Mouse (Mus musculus) neural tube, embryonic 12.5 days (tissue): ENCODE measurements around the gene Med25. TPM values are rescaled to one million over a fixed set of nuclear protein-coding genes. Genes with fewer than 3 reads are reported as not detected.

Experiments used
- ATAC-seq: fragments of 200-750 bp; cut with Nextera tagmentation; 2 replicates; pipeline ENCODE4 v1.8.0; 2017; ENCODE audit warnings: low read depth, mild to moderate bottlenecking, moderate TSS enrichment, moderate library complexity; ENCODE audit not compliant: low FRiP score
- H3K27ac ChIP-seq: fragments of 300-500 bp; sonication (generic); 2 replicates; pipeline ENCODE4 v1.5.1; 2016
- H3K27me3 ChIP-seq: fragments of 300-500 bp; sonication (generic); replicated peaks from 2 replicates; pipeline ENCODE4 v1.6.1; 2016; ENCODE audit warnings: mild to moderate bottlenecking
- H3K36me3 ChIP-seq: fragments of 300-500 bp; sonication (generic); 2 replicates; pipeline ENCODE4 v1.6.1; 2016; ENCODE audit warnings: mild to moderate bottlenecking
- H3K4me1 ChIP-seq: fragments of 300-500 bp; sonication (generic); 2 replicates; pipeline ENCODE4 v1.6.1; 2016
- H3K4me2 ChIP-seq: fragments of 300-500 bp; sonication (generic); replicated peaks from 2 replicates; pipeline ENCODE4 v1.6.1; 2016; ENCODE audit warnings: mild to moderate bottlenecking
- H3K4me3 ChIP-seq: fragments of 300-500 bp; sonication (generic); 2 replicates; pipeline ENCODE4 v1.5.1; 2016
- H3K9ac ChIP-seq: fragments of 300-500 bp; sonication (generic); 2 replicates; pipeline ENCODE4 v1.6.1; 2016; ENCODE audit warnings: mild to moderate bottlenecking
- H3K9me3 ChIP-seq: fragments of 300-500 bp; sonication (generic); 2 replicates; pipeline ENCODE4 v1.6.1; 2016; ENCODE audit warnings: mild to moderate bottlenecking
- WGBS: fragments of 180-500 bp; shearing (Covaris S2); methylation state at CpG from one replicate; pipeline ENCODE4 v1.1.7; 2016; 5-methylcytosine and 5-hydroxymethylcytosine counted together
- polyA plus RNA-seq: library from polyadenylated mRNA; unstranded; fragments of >200 nt; fragmentation: Nextera tagmentation; extraction: Ambion mirVana; gene quantifications from 2 replicates; pipeline ENCODE4 v1.2.1, GENCODE M21; 2016

Med25 gene
- polyA plus RNA-seq, 1 experiment from 2014 or later: 156 TPM

DNA sequence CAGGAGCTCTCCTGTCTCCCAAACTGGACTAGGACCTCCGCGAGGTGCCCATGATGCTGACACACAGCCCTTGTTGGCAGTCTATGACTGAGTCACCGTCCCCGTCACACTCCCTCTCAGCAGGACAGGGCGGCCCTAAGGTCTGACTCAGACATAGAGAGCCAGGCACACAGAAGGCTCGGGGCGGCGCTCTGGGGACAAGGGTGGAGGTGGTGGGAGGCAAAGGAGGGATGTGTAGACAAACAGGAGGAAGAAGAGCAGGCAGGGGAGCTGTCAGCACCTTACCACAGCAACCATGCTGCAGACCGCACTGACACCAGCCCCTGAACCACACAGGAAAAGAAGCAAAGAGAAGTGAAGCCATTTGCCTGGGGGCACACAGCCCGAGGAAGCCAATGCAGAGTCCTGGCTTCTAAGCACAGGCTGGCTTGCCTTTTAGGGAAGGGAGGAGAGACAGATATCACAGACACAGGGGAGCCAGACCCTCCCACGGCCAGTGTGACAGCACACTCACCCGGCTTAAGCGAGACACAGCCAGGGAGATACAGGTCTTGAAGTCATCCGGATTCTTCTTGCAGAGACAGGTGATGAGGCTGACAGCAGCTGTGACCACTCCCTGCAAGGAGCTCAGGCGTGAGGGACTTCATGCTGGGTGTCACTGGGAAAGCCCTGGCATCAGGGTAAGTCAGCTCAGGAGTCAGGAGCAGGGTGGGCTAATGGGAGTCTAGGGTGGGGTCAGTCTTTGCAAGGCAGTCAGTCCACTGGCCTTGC, 16.4 kb upstream of the Med25 start:
- Histone ChIP-seq H3K4me1 (no peaks in the 10 kb centered on the region), H3K4me3 (no peak overlapping the region), H3K9me3 (no peaks in the 10 kb centered on the region), H3K9ac (no peak overlapping the region), H3K27me3 (no peaks in the 10 kb centered on the region), H3K27ac (no peak overlapping the region), H3K4me2 (no peak overlapping the region), H3K36me3 (peaks cover 90% of the 10 kb centered on the region)
- ATAC-seq: no peak
- WGBS: 92% methylated on average over 15 of the region's 15 CpGs

- Histone ChIP-seq H3K4me3 (no peak overlapping the region), H3K9ac (no peak overlapping the region), H3K27ac (no peak overlapping the region), H3K4me2 (no peak overlapping the region), H3K4me1 (peaks cover 11% of the 10 kb centered on the region), H3K27me3 (no peaks in the 10 kb centered on the region), H3K36me3 (peaks cover 94% of the 10 kb centered on the region), H3K9me3 (no peaks in the 10 kb centered on the region)
- no peak for ATAC-seq
- WGBS: 95% methylated on average over 20 of the region's 20 CpGs
Observed at GRCm38 (mm10) chr7:44905430-44905829, 12.9 kb upstream of the Med25 start.

DNA sequence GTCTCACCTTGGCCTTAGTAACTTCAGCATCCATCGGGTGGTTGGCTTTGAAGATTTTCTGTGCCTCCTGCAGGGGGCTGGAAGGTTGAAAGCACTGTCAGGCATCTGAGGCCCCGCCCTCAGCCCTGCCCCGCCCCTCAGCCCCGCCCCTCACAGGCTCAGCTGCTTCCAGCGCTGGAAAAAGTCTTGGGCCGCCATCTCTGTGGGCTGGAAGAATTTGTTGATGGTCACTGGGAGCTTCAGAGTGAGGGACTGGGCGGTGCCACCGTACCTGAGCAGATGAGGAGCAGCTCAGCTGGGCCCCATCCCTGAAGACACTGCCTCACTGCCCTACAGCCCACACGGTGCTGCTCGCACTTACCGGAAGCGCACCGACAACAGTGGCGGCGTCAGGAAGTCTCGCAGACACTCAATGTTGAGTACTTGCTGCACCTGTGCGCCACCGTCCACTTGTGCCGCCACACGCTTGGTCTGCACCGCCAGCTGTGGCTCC, 8.8 kb upstream of the Med25 start:
- 0 out of 2 replicates have a peak overlapping the region, but pooled peaks have one; percentile 20 for H3K4me3 ChIP-seq

DNA sequence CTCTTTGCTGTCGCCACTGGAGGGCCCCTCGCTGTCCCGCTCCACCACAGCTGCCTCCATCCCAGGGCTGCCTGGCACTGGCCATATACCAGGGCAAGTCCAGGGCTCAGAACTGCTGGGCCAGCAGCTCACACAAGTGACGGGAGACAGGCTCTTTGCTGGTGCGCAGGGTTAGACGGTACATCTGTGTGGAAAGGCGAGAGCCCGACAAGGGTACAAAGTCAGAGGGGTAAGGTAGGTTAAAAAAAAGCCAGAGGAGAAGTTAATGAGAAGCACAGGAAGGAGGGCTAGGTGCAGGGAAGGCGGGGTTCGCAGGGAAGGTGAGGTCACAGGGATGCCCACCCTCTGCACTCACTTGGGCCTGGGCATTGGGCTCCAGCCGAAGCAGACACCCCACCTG, 8.1 kb upstream of the Med25 start:
- no peak for ATAC-seq
- no peak overlapping the region for H3K4me2 ChIP-seq
- peaks cover 68% of the 10 kb centered on the region for H3K36me3 ChIP-seq
- H3K27me3 ChIP-seq: no peaks in the 10 kb centered on the region
- no peak overlapping the region for H3K4me3 ChIP-seq
- peaks cover 34% of the 10 kb centered on the region for H3K4me1 ChIP-seq
- WGBS: 93% methylated on average over 11 of the region's 11 CpGs
- no peak overlapping the region for H3K9ac ChIP-seq
- H3K9me3 ChIP-seq: no peaks in the 10 kb centered on the region
- no peak overlapping the region for H3K27ac ChIP-seq

More for the DNA sequence above, 8.8 kb upstream of the Med25 start:
- Histone ChIP-seq H3K4me2 (peak overlapping the region; percentile 51), H3K9ac (peak overlapping the region; percentile 5; the same call in 1 of the 2 replicates), H3K27me3 (no peaks in the 10 kb centered on the region), H3K27ac (no peak overlapping the region), H3K36me3 (peaks cover 74% of the 10 kb centered on the region), H3K4me1 (peaks cover 33% of the 10 kb centered on the region), H3K9me3 (no peaks in the 10 kb centered on the region)
- ATAC-seq: no peak
- 23% methylated on average over 21 of the region's 21 CpGs for WGBS

- H3K36me3 ChIP-seq: peaks cover 48% of the 10 kb centered on the region
- peaks cover 47% of the 10 kb centered on the region for H3K4me1 ChIP-seq
- no peak overlapping the region for H3K27ac ChIP-seq
- 0 out of 2 replicates have a peak overlapping the region, but pooled peaks have one; percentile 12 for H3K4me2 ChIP-seq
- no peaks in the 10 kb centered on the region for H3K27me3 ChIP-seq
- no peak overlapping the region for H3K9ac ChIP-seq
- no peak overlapping the region for H3K4me3 ChIP-seq
- H3K9me3 ChIP-seq: no peaks in the 10 kb centered on the region
- WGBS: 40% methylated on average over 19 of the region's 19 CpGs
- no peak for ATAC-seq
Observed at GRCm38 (mm10) chr7:44898607-44899006, 6.1 kb upstream of the Med25 start.

- WGBS: 42% methylated on average over 10 of the region's 10 CpGs
- Histone ChIP-seq H3K9ac (peak overlapping the region; percentile 64), H3K4me3 (peak overlapping the region; percentile 57), H3K4me2 (peak overlapping the region; percentile 83), H3K27ac (no peak overlapping the region), H3K4me1 (peaks cover 51% of the 10 kb centered on the region), H3K36me3 (peaks cover 27% of the 10 kb centered on the region), H3K27me3 (no peaks in the 10 kb centered on the region), H3K9me3 (no peaks in the 10 kb centered on the region)
- no peak for ATAC-seq
Observed at GRCm38 (mm10) chr7:44896499-44896898, 4.0 kb upstream of the Med25 start.

DNA sequence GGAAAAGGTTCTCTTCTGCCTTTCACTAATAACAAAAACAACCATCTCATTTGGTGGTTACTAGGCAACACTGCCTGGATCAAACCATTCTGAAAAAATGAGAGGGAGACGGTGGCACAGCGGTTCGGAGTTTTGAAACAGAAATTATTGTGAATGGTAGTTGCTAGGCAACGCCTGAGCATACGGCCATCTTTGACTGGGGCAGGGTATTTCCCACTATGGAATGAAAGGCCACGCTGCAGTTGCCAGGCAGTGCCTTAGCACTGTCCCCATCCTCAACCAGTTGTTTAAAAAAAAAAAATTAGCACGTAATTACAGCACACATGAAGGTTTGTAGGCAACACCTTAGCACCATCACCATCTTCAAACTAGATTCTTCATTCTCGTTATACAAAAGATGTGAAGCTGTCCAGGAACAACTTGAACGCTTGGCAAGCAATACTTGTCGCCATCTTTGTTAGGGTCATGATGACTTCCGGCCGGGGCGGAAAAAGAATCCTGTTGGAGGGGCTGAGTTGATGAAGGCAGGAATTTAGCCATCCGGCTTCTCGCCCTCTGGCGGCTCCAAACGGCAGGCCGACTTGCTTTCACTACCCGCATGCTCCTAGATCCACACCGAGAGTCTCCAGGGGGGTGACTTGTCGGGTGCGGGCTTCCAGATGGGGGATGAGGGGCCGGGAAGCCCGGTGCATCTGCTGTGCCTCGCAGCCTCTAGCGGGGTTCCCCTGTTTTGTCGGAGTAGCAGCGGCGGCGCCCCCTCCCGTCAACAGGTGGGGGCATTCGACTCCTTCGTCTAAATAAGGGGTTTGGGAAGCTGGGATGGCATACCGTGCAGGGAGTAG, 3.3 kb upstream of the Med25 start, which contains the start of gene Fuz:
TSS of gene Fuz (plus strand) at position 487 of the 842 bp plus-strand sequence.
- H3K36me3 ChIP-seq: peaks cover 24% of the 10 kb centered on the region
- H3K9ac ChIP-seq: peak within 1 kb of the TSS; percentile 64
- peak within 1 kb of the TSS; percentile 57; the same call in 1 of the 2 replicates for H3K27ac ChIP-seq
- no peaks in the 10 kb centered on the region for H3K9me3 ChIP-seq
- no peaks in the 10 kb centered on the region for H3K27me3 ChIP-seq
- H3K4me1 ChIP-seq: peaks cover 51% of the 10 kb centered on the region
- ATAC-seq: peak; percentile 68
- peak within 1 kb of the TSS; percentile 57 for H3K4me3 ChIP-seq
- H3K4me2 ChIP-seq: peak within 1 kb of the TSS; percentile 83
- WGBS: under 1% methylated on average over 34 of the region's 34 CpGs

DNA sequence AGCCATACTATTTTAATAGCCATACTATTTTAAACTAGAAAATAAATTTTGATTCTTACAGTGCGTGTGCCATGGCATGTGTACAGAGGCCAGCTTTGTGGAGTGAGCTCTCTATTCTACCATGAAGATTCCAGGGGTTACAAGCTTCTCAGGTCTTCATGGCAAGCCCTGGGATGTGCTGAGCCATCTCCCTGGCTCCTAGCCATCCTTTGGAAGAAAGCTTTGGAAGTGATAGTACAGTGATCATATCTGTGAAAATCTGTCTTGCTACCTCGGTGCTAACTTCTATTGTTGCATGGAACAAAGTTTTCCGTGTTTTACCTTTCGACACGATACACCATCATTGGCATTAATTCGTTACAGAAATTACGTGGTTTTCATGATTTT, 2.7 kb upstream of the Med25 start:
- H3K36me3 ChIP-seq: peaks cover 24% of the 10 kb centered on the region
- H3K9ac ChIP-seq: 0 out of 2 replicates have a peak overlapping the region, but pooled peaks have one; percentile 17
- H3K4me3 ChIP-seq: peak overlapping the region; percentile 57; the same call in 1 of the 2 replicates
- H3K27me3 ChIP-seq: no peaks in the 10 kb centered on the region
- ATAC-seq: no peak
- H3K4me2 ChIP-seq: peak overlapping the region; percentile 83
- WGBS: 35% methylated on average over 7 of the region's 7 CpGs
- peak overlapping the region; percentile 57; the same call in 1 of the 2 replicates for H3K27ac ChIP-seq
- no peaks in the 10 kb centered on the region for H3K9me3 ChIP-seq
- peaks cover 57% of the 10 kb centered on the region for H3K4me1 ChIP-seq

- Histone ChIP-seq H3K4me1 (peaks cover 63% of the 10 kb centered on the region), H3K4me2 (no peak overlapping the region), H3K4me3 (no peak overlapping the region), H3K36me3 (peaks cover 20% of the 10 kb centered on the region), H3K27me3 (no peaks in the 10 kb centered on the region), H3K9me3 (no peaks in the 10 kb centered on the region), H3K9ac (no peak overlapping the region), H3K27ac (no peak overlapping the region)
- WGBS: 85% methylated on average over 3 of the region's 3 CpGs
- no peak for ATAC-seq
Observed at GRCm38 (mm10) chr7:44894175-44894574, 1.7 kb upstream of the Med25 start.

- Histone ChIP-seq H3K27ac (peak overlapping the region; percentile 50; the same call in 1 of the 2 replicates), H3K4me1 (peaks cover 66% of the 10 kb centered on the region), H3K9ac (peak overlapping the region; percentile 26; the same call in 1 of the 2 replicates), H3K4me3 (no peak overlapping the region), H3K36me3 (peaks cover 23% of the 10 kb centered on the region), H3K4me2 (peak overlapping the region; percentile 75), H3K27me3 (no peaks in the 10 kb centered on the region), H3K9me3 (no peaks in the 10 kb centered on the region)
- 16% methylated on average over 8 of the region's 8 CpGs for WGBS
- no peak for ATAC-seq
Observed at GRCm38 (mm10) chr7:44893197-44893596, 685 bp upstream of the Med25 start.

- 24% methylated on average over 6 of the region's 6 CpGs for WGBS
- peak overlapping the region; percentile 90 for H3K9ac ChIP-seq
- H3K36me3 ChIP-seq: peaks cover 35% of the 10 kb centered on the region
- peak overlapping the region; percentile 75 for H3K4me2 ChIP-seq
- H3K9me3 ChIP-seq: no peaks in the 10 kb centered on the region
- H3K27ac ChIP-seq: 0 out of 2 replicates have a peak overlapping the region, but pooled peaks have one; percentile 75
- H3K4me3 ChIP-seq: peak overlapping the region; percentile 79
- H3K27me3 ChIP-seq: no peaks in the 10 kb centered on the region
- H3K4me1 ChIP-seq: peaks cover 54% of the 10 kb centered on the region
- no peak for ATAC-seq
Observed at GRCm38 (mm10) chr7:44891611-44892010, 901 bp downstream of the Med25 start.

- Histone ChIP-seq H3K4me3 (peak overlapping the region; percentile 79), H3K9me3 (no peaks in the 10 kb centered on the region), H3K9ac (peak overlapping the region; percentile 90), H3K4me2 (peak overlapping the region; percentile 75), H3K27ac (no peak overlapping the region), H3K36me3 (peaks cover 40% of the 10 kb centered on the region), H3K4me1 (peaks cover 49% of the 10 kb centered on the region), H3K27me3 (no peaks in the 10 kb centered on the region)
- WGBS: 87% methylated on average over 4 of the region's 4 CpGs
- no peak for ATAC-seq
Observed at GRCm38 (mm10) chr7:44890737-44891136, 1.8 kb downstream of the Med25 start.
